Mouse (Mus musculus) forebrain, embryonic 15.5 days (tissue): ENCODE measurements around the gene Chid1. TPM values are rescaled to one million over a fixed set of nuclear protein-coding genes. Genes with fewer than 3 reads are reported as not detected.

Experiments used
- ATAC-seq: fragments of 200-750 bp; cut with Nextera tagmentation; replicated peaks from 2 replicates; pipeline ENCODE4 v1.8.0; 2017; ENCODE audit warnings: mild to moderate bottlenecking, moderate TSS enrichment, moderate library complexity
- H3K27ac ChIP-seq: fragments of 300-500 bp; sonication (generic); replicated peaks from 2 replicates; pipeline ENCODE4 v1.5.1; 2015; ENCODE audit warnings: mild to moderate bottlenecking, inconsistent platforms
- H3K27me3 ChIP-seq: fragments of 300-500 bp; sonication (generic); 2 replicates; pipeline ENCODE4 v1.6.1; 2015; ENCODE audit warnings: inconsistent platforms
- H3K36me3 ChIP-seq: fragments of 300-500 bp; sonication (generic); 2 replicates; pipeline ENCODE4 v1.6.1; 2015; ENCODE audit warnings: mild to moderate bottlenecking, inconsistent platforms
- H3K4me1 ChIP-seq: fragments of 300-500 bp; sonication (generic); 2 replicates; pipeline ENCODE4 v1.6.1; 2015; ENCODE audit warnings: inconsistent platforms
- H3K4me2 ChIP-seq: fragments of 300-500 bp; sonication (generic); replicated peaks from 2 replicates; pipeline ENCODE4 v1.6.1; 2015; ENCODE audit warnings: mild to moderate bottlenecking, inconsistent platforms
- H3K4me3 ChIP-seq: fragments of 300-500 bp; sonication (generic); 2 replicates; pipeline ENCODE4 v1.5.1; 2015; ENCODE audit warnings: mild to moderate bottlenecking, inconsistent platforms
- H3K9ac ChIP-seq: fragments of 300-500 bp; sonication (generic); replicated peaks from 2 replicates; pipeline ENCODE4 v1.6.1; 2015; ENCODE audit warnings: mild to moderate bottlenecking, inconsistent platforms
- H3K9me3 ChIP-seq: fragments of 300-500 bp; sonication (generic); 2 replicates; pipeline ENCODE4 v1.6.1; 2016; ENCODE audit warnings: inconsistent platforms
- WGBS: fragments of 180-500 bp; shearing (Covaris S2); methylation state at CpG from one replicate; pipeline ENCODE4 v1.1.7; 2015; ENCODE audit warnings: mixed read lengths; 5-methylcytosine and 5-hydroxymethylcytosine counted together
- polyA plus RNA-seq: library from polyadenylated mRNA; unstranded; fragments of >200 nt; fragmentation: Nextera tagmentation; extraction: Ambion mirVana; gene quantifications from 2 replicates; pipeline ENCODE4 v1.2.1, GENCODE M21; 2015

The Chid1 gene
- polyA plus RNA-seq, 1 experiment from 2014 or later, result 33.7 TPM

- no peak for ATAC-seq
- WGBS, result 71% methylated on average over 1 of the region's 1 CpGs
- Histone ChIP-seq H3K36me3 (0 out of 2 replicates have a peak, but pooled peaks cover 7% of the 10 kb centered on the region), H3K4me3 (no peak overlapping the region), H3K27me3 (no peaks in the 10 kb centered on the region), H3K4me1 (no peaks in the 10 kb centered on the region), H3K9me3 (no peaks in the 10 kb centered on the region), H3K27ac (no peak overlapping the region), H3K9ac (no peak overlapping the region), H3K4me2 (no peak overlapping the region)
Measured at GRCm38 (mm10) chr7:141519795-141520194, 19.9 kb downstream of the Chid1 start.

GRCm38 (mm10) chr7:141518926-141519325, 20.7 kb downstream of the Chid1 start:
- no peaks in the 10 kb centered on the region for H3K27me3 ChIP-seq
- no peak overlapping the region for H3K9ac ChIP-seq
- no peak overlapping the region for H3K27ac ChIP-seq
- no peak for ATAC-seq
- H3K4me2 ChIP-seq, result no peak overlapping the region
- no peaks in the 10 kb centered on the region for H3K4me1 ChIP-seq
- WGBS, result 78% methylated on average over 3 of the region's 3 CpGs
- H3K9me3 ChIP-seq, result no peaks in the 10 kb centered on the region
- 0 out of 2 replicates have a peak, but pooled peaks cover 8% of the 10 kb centered on the region for H3K36me3 ChIP-seq
- no peak overlapping the region for H3K4me3 ChIP-seq

GRCm38 (mm10) chr7:141518296-141518695, 21.4 kb downstream of the Chid1 start:
- Histone ChIP-seq H3K4me2 (no peak overlapping the region), H3K36me3 (peaks cover 8% of the 10 kb centered on the region; the same call in 1 of the 2 replicates), H3K4me3 (no peak overlapping the region), H3K4me1 (no peaks in the 10 kb centered on the region), H3K9ac (no peak overlapping the region), H3K9me3 (no peaks in the 10 kb centered on the region), H3K27ac (no peak overlapping the region), H3K27me3 (no peaks in the 10 kb centered on the region)
- ATAC-seq, result no peak
- WGBS, result 81% methylated on average over 5 of the region's 5 CpGs

GRCm38 (mm10) chr7:141517638-141518037, 22.0 kb downstream of the Chid1 start:
- H3K9ac ChIP-seq, result no peak overlapping the region
- no peak for ATAC-seq
- peaks cover 10% of the 10 kb centered on the region; the same call in 1 of the 2 replicates for H3K36me3 ChIP-seq
- no peaks in the 10 kb centered on the region for H3K9me3 ChIP-seq
- no peak overlapping the region for H3K27ac ChIP-seq
- no peaks in the 10 kb centered on the region for H3K27me3 ChIP-seq
- 88% methylated on average over 4 of the region's 4 CpGs for WGBS
- H3K4me3 ChIP-seq, result no peak overlapping the region
- H3K4me1 ChIP-seq, result no peaks in the 10 kb centered on the region
- H3K4me2 ChIP-seq, result no peak overlapping the region

GRCm38 (mm10) chr7:141510681-141511191, 28.9 kb downstream of the Chid1 start:
- Histone ChIP-seq H3K4me1 (no peaks in the 10 kb centered on the region), H3K27me3 (no peaks in the 10 kb centered on the region), H3K9ac (no peak overlapping the region), H3K4me2 (no peak overlapping the region), H3K9me3 (no peaks in the 10 kb centered on the region), H3K36me3 (peaks cover 11% of the 10 kb centered on the region; the same call in 1 of the 2 replicates), H3K27ac (no peak overlapping the region), H3K4me3 (no peak overlapping the region)
- ATAC-seq, result no peak
- 71% methylated on average over 8 of the region's 8 CpGs for WGBS

- 90% methylated on average over 5 of the region's 5 CpGs for WGBS
- peaks cover 11% of the 10 kb centered on the region; the same call in 1 of the 2 replicates for H3K36me3 ChIP-seq
- no peaks in the 10 kb centered on the region for H3K4me1 ChIP-seq
- ATAC-seq, result no peak
- no peaks in the 10 kb centered on the region for H3K27me3 ChIP-seq
- no peak overlapping the region for H3K9ac ChIP-seq
- H3K27ac ChIP-seq, result no peak overlapping the region
- no peak overlapping the region for H3K4me3 ChIP-seq
- no peaks in the 10 kb centered on the region for H3K9me3 ChIP-seq
- H3K4me2 ChIP-seq, result no peak overlapping the region
Measured at GRCm38 (mm10) chr7:141510196-141510595, 29.5 kb downstream of the Chid1 start.

GRCm38 (mm10) chr7:141508160-141508559, 31.5 kb downstream of the Chid1 start:
- Histone ChIP-seq H3K36me3 (peaks cover 6% of the 10 kb centered on the region; the same call in 1 of the 2 replicates), H3K4me2 (no peak overlapping the region), H3K9me3 (no peaks in the 10 kb centered on the region), H3K9ac (no peak overlapping the region), H3K27ac (no peak overlapping the region), H3K4me1 (no peaks in the 10 kb centered on the region), H3K27me3 (no peaks in the 10 kb centered on the region), H3K4me3 (no peak overlapping the region)
- ATAC-seq, result no peak

- Histone ChIP-seq H3K9ac (no peak overlapping the region), H3K27me3 (no peaks in the 10 kb centered on the region), H3K36me3 (peaks cover 8% of the 10 kb centered on the region; the same call in 1 of the 2 replicates), H3K27ac (no peak overlapping the region), H3K4me1 (no peaks in the 10 kb centered on the region), H3K4me2 (no peak overlapping the region), H3K4me3 (no peak overlapping the region), H3K9me3 (no peaks in the 10 kb centered on the region)
- no peak for ATAC-seq
- 66% methylated on average over 2 of the region's 2 CpGs for WGBS
Measured at GRCm38 (mm10) chr7:141506278-141506677, 33.4 kb downstream of the Chid1 start.

- Histone ChIP-seq H3K4me3 (no peak overlapping the region), H3K9me3 (no peaks in the 10 kb centered on the region), H3K9ac (no peak overlapping the region), H3K4me1 (no peaks in the 10 kb centered on the region), H3K27me3 (no peaks in the 10 kb centered on the region), H3K27ac (no peak overlapping the region), H3K4me2 (no peak overlapping the region), H3K36me3 (peaks cover 5% of the 10 kb centered on the region; the same call in 1 of the 2 replicates)
- 92% methylated on average over 5 of the region's 5 CpGs for WGBS
- no peak for ATAC-seq
Measured at GRCm38 (mm10) chr7:141502556-141502905, 37.1 kb downstream of the Chid1 start.

GRCm38 (mm10) chr7:141501820-141502555, 37.7 kb downstream of the Chid1 start:
- H3K27me3 ChIP-seq, result no peaks in the 10 kb centered on the region
- H3K4me2 ChIP-seq, result no peak overlapping the region
- no peak overlapping the region for H3K9ac ChIP-seq
- H3K4me3 ChIP-seq, result no peak overlapping the region
- WGBS, result 88% methylated on average over 7 of the region's 7 CpGs
- no peak for ATAC-seq
- no peak overlapping the region for H3K27ac ChIP-seq
- H3K4me1 ChIP-seq, result no peaks in the 10 kb centered on the region
- no peaks in the 10 kb centered on the region for H3K9me3 ChIP-seq
- H3K36me3 ChIP-seq, result peaks cover 5% of the 10 kb centered on the region; the same call in 1 of the 2 replicates

- H3K27me3 ChIP-seq, result no peaks in the 10 kb centered on the region
- 88% methylated on average over 3 of the region's 3 CpGs for WGBS
- H3K4me3 ChIP-seq, result no peak overlapping the region
- no peaks in the 10 kb centered on the region for H3K4me1 ChIP-seq
- ATAC-seq, result no peak
- H3K4me2 ChIP-seq, result no peak overlapping the region
- H3K36me3 ChIP-seq, result 0 out of 2 replicates have a peak, but pooled peaks cover 3% of the 10 kb centered on the region
- no peak overlapping the region for H3K27ac ChIP-seq
- H3K9ac ChIP-seq, result no peak overlapping the region
- no peaks in the 10 kb centered on the region for H3K9me3 ChIP-seq
Measured at GRCm38 (mm10) chr7:141497600-141497999, 42.1 kb downstream of the Chid1 start.

- H3K9ac ChIP-seq, result no peak overlapping the region
- H3K27me3 ChIP-seq, result no peaks in the 10 kb centered on the region
- H3K9me3 ChIP-seq, result no peaks in the 10 kb centered on the region
- no peak overlapping the region for H3K4me3 ChIP-seq
- WGBS, result 92% methylated on average over 4 of the region's 4 CpGs
- H3K4me2 ChIP-seq, result no peak overlapping the region
- no peak overlapping the region for H3K27ac ChIP-seq
- ATAC-seq, result no peak
- H3K4me1 ChIP-seq, result no peaks in the 10 kb centered on the region
- H3K36me3 ChIP-seq, result 0 out of 2 replicates have a peak, but pooled peaks cover 3% of the 10 kb centered on the region
Measured at GRCm38 (mm10) chr7:141495940-141496339, 43.7 kb downstream of the Chid1 start.
